Mouse (Mus musculus) R1 (cell line): ENCODE results near the gene Ahcyl2.

ENCODE experiments used
- DNase-seq: peaks from one replicate; pipeline ENCODE4 v3.0.0-alpha.2; 2018; ENCODE audit warnings: low read depth, low spot score

Ahcyl2 gene

DNA sequence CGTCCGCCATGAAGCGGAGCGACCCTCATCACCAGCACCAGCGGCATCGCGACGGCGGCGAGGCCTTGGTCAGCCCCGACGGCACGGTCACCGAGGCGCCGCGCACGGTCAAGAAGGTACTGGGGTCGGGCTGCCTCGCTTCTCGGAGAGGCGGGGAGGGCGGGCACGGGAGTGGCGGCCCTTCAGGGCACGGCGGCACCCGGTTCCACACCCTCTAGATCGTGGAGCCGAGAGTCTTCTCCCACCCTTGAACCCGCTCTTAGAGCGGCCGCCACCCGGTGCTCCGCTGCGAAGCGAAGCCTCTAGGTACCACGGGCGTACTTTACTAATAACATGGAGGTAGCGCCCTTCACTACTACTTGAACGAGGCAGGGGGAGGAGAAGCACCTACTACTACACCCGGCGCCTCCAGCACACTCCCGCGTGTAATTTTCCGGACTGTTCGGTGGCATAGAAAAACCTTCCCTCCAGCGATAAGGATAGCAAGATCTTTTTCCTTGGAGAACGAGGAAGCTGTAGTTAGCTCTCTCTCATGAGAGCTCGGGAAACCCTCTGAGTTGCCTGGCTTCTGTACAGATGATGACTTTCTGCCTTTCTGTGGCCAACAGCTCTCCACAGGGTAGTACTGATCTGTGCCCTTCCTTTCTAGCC, 1.1 kb downstream of the Ahcyl2 start:
- peak; percentile 59 for DNase-seq

DNA sequence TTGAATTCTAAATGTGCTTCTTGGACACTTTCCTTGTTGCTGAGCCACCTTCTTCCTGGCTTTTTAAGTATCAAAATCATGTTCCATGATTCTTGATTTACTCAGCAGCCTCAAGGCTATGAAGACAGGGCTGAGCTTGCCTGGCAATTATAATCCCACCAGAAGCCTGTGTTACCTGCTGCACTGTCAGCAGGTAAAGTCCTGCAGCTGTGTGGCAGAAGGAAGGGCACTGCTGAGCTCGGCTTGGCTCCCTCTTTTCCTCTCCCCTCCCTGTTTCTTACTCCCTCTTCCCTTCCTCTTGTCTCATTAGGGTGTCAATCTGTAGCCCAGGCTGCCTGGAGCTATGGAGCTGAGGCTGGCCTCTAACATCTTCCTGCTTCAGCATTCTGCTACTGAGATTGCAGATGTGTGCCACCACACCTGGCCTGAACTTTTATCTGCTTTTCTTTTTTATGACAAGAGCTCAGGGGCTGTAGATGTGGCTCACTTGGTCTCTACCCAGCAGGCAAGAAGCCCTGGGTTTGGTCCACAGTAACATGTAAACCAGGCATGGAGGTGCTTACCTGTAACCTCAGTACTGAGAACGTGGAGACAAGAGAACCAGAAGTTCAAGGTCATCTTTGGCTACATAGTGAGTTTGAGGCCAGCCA, 3.0 kb downstream of the Ahcyl2 start:
- DNase-seq: no peak

DNA sequence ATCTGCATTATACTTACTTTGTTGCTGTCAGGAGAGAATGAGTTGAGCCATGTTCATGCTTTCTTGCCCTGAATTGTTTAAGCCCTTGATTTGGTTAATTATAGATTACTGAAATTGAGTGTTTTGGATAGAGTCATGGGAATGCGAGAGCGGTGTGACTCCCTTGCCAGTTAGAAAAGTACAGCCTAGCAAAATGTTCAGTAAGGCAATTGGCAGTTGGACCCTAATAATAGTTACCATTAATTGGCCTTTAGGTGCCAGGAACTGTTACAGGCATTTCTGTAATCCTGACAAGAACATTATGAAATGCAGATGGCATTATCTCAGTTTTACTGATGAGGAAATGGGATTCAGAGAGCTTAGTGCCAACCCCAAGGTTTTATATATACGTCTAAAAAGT, 4.4 kb downstream of the Ahcyl2 start:
- no peak for DNase-seq

DNA sequence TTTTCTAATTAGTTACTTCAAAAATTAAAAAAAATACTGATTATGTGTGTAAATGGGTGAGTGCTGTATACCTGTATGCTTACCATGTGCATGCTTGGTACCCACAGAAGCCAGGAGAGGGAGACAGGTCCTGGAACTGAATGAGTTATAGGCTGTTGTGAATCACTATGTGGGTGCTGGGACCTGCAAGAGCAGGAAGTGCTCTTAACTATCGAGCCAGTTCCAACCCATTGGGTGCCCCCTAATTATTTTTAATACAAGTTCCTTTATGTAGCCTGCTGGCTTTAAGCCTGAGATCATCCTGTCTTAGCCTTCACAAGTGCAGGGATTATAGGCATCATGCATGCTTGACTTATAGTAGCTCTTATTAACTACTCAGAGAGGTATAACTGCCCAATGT, 6.3 kb downstream of the Ahcyl2 start:
- no peak for DNase-seq

DNA sequence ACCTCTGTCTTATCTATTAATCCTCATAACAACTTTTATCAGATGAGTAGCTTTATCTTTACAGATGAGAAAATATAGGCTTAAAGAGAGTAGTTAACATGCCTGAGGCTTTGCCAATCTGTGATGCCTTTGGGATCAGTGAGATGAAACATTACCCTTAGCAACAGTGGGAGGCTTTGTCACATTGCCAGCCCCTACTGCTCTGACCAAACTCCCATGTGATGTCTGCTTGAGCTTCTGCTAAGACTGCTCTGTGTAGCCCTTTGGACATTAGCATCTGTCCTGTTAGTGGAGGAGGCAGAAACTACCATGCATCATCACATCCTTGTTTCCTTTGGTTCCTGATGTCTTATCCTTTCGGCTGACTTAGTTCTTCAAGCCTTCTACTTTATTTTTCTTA, 7.8 kb downstream of the Ahcyl2 start:
- DNase-seq: no peak

DNA sequence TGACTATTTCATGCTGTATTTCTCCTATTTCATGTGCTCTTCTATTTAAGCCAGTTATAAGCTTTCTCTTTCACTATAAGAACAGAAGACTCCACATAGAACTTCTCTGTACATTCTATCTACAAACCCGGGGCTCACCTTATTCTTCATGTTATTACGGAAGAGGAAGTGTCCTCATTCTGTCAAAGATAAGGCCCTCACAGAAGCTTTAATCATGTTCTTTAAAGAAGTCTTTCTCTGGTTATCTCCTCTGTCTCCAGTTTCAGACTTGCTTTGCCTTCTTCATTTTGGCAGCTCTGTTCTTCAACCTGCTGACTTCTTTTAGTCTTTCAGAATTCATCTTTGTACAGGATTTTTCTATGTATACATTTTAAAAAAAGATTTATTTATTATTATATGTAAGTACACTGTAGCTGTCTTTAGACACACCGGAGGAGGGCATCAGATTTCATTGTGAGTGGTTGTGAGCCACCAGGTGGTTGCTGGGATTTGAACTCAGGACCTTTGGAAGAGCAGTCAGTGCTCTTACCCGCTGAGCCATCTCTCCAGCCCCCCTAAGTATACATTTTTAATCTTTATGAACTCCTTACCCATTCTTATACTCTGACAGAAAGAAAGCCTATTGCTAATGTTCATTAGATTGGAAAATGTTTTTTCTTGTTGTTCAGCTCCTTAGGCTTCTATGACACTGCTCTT, 8.9 kb downstream of the Ahcyl2 start:
- DNase-seq: no peak

DNA sequence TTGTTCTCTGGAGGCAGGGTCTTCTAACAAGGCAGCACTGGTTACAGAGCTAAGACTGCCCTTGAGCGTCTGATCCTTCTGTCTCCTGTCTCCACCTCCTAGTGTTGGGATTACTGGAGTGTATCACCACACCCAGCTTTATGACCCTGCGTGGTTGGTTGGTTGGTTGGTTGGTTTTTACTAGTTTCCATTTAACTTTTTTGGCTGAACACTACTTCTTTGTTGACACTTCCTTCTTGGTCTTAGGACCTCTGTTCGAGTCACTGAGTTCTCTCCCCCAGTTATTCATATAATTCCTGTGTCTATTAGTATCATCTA, 9.4 kb downstream of the Ahcyl2 start:
- peak; percentile 21 for DNase-seq

DNA sequence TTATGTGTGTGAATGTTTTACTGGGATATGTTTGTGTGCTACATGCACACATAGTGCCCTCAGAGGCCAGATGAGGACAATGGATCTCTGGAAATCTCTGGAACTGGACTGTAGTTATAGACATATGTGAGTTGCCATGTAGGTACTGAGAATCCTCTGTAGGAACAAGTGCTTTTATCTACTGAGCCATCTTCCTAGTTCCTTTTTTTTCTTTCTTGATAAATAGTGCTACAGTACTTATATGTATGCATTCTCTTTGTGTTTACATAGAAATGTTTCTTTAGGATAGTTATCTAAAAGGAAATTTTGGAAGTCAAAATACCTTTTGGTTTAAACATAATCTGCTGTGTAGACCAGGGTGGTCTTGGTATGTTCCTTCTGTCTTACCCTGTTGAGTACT, 12.3 kb downstream of the Ahcyl2 start:
- DNase-seq: no peak

DNA sequence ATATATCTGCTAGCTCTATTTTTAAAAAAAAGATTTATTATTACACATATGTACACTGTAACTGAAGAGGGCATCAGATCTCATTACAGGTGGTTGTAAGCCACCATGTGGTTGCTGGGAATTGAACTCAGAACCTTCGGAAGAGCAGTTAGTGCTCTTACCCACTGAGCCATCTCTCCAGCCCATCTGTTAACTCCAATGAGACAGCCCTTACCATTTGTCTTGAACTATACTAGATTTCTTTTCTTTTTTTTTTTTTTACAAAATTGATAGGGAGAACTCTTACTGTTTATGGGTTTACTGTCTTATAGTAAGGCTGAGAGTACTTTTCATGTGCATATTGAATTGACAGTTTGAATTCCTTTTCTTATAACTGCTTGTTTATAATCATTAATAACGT, 12.8 kb downstream of the Ahcyl2 start:
- no peak for DNase-seq

DNA sequence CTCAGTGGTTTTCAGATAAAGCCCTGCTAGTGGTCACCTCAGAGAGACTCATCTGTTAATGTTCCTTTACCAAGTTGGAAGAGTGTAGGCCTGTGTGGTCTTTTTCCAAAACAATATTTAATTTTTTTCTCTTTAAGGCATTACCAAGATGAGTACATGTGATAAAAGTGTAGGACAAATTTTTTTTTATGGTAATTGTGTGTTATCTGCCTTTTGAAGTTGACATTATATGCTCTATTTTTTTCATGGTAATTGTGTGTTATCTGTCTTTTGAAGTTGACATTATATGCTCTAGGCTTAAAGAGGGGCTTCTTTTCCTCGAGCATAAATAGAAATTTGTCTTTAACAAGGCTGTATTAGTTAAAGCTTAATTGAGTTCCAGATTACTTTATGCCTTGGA, 14.4 kb downstream of the Ahcyl2 start:
- DNase-seq: no peak

DNA sequence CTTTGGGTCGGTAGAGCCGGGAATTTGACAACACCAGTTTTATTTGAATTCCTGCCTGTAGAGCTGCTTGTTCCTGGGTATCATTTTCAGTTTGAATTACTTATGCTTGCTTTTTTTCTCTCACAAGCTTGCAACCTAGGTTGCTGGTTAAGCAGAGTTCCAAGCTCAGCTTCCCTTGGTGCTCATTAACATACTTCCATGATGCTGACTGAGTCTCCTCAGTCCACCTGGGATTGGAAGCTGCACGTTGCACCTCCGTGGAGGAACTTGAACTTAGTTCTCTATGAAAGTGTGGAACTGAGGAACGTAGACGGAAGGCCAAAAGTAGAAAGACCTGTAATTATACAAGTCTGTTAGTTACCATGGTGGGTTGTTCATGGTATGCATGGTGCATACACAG, 16.1 kb downstream of the Ahcyl2 start:
- DNase-seq: no peak

DNA sequence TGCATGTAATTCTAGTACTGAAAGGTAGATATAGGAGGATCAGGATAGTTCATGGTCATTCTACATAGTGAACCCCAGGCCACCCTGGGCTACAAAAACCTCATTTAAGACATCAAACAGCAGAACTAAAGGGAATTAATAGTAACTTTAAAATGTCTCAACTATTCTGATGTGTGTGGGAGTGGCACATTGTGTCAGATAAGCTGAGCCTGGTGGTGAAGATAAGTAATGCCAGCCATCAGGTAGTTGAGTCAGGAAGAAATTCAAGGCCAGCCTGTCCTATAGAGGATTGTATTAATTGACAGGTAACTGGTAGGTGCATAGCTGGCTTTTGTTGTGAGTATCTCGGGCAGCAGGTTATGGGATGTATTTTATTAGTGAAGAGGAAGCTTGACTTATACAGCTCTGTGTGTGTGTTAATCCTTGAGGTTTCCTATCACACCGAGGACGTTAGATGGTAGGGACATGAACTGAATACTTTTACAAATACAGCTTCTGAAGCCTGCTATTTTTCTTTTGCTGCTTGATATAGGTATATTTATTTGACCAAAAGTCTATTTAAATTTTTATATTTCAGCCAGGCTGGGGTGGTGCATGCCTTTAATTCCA, 16.7 kb downstream of the Ahcyl2 start:
- DNase-seq: peak; percentile 19

DNA sequence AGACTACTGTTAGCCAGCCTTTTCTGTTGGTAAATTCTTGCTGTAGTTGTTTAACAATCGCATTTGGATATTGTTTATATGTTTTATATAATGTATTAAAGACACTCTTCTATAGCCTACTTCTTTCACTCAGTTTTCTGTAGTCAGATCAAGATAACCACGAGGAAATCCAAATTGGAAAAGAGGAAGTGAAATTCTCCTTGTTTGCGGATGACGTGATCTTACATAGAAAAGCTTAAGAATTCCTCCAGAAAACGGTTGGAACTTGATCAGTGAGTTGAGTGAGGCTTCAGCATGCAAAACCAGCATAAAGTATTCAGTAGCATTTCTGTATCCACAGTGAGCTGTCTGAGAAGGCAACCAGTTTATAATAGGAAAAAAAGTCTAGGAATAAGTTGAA, 17.9 kb downstream of the Ahcyl2 start:
- DNase-seq: no peak

DNA sequence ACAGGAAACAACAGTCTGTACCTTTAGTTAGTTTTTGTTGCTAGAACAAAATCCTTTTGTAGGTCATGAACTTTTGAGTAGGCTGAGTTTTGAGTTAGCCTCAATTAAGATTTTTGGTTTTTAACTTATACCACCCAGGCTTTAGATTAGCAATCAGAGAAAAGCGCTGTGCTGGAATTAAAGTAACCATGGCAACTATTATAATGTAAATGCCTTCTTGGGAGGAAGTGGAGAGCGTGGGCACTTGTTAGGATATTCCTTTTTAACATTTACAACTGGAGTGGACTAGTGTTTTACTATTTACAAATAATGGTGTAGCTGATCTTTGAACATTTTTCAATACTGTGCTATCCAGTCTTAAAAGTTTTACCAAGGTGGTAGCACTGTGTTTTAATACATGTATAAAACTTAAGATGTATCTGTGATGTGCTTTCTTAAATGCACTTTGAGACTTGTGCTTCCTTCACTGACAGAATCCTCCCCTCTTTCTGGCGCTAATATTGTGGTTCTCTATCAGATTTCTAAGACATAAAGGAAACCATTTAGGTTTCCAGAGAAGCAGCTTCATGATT, 21.1 kb downstream of the Ahcyl2 start:
- peak; percentile 66 for DNase-seq

DNA sequence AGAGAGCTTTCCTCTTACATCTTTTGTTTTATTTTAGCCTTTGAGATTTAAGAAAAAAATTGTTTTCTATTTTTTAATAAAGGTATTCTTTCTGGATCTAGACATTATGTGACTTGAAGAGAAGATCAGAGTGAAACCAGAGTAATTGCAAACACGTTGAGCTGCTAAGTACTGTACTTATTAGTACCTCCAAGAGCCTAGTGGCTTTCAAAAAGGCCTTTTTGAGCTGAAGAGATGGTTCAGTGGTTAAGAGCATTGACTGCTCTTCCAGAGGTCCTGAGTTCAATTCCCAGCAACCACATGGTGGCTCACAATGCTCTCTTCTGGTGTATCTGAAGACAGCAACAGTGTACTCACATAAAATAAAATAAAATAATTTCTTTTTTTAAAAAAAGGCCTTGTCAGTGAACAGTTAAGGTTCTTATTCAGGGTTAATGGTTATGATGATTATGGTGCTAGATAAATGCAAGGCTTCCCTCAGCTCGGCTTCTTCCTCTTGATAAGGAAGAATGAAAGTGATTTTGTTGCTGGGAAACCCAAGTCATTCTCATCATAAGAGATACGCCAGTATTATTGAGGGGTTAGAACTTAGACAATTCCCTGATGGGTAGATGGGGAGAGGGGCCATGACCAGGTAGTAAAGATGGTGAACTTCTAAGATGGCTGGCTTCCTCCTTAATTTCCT, 22.3 kb downstream of the Ahcyl2 start:
- no peak for DNase-seq

DNA sequence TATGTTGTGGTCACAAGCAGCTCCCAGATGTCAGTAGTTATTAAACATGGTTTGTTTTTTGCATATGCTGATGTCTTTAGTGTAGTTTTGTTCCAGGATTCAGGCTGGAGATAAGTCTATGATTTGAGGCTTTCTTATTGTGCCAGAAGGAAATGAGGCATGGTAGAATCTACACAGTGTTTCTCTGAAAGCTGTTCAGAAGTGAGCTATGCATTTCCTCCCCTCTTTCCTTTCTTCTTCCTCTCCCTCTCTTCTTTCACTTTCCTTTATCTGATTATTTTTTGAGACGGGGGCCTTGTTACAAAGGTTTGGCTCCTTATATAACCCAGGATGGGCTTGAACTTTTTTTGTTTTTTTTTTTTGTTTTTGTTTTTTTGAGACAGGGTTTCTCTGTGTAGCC, 25.7 kb downstream of the Ahcyl2 start:
- DNase-seq: no peak

DNA sequence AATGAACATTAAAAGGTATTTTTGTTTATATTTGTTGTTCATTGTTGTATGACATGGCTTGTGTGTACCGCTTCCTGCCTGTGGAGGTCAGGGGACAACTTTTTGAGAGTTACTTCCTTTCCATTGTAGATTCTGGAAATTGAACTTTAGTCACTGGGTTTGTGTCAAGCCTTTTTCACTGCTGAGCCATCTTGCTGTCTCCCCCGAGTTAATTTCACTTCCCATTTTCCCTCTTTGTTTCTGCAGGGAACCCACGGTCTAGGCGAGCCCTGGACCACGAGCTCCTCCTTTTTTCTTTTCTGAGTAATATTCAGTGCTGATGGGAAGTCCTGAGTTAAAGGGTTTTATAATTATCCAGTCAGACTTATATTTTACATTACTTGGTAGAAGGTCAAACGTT, 26.8 kb downstream of the Ahcyl2 start:
- DNase-seq: no peak

DNA sequence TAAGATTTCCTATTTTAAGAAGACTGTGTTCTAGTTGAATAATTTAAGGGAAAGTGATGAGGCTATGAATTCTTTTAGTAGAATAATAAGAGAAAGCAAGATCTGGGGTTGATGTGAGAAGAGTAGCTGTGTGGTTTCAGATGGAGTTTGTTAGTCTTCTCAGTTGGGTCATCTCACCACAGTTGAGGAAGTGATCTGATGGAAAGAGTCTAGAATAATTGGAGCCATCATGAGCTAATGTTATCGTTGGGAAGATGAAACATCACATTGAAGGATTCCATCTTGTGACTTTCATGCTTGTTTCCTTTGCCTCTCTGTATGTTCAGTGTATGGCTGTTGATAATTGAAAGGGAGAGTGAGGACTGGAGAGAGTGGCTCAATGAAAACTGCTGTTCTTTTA, 35.2 kb downstream of the Ahcyl2 start:
- DNase-seq: no peak

DNA sequence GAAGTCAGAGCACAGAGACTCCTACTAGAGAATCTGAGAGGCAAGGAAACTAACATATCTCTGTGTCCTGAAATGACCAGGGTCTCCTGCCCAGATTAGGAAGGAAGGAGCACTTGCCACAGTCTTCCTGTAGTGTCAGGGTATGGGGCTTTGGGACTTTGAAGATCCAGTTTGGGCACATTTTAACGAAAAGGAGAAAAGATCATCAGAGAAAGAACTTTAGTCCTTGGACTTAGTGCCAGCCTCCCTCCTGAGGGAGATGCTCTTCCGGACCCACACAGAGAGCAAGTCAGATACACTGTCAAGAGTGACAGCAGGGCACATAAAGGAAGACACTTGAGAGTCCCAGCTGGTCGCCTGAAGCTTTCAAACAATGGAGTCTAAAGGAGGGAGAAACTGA, 36.2 kb downstream of the Ahcyl2 start:
- DNase-seq: no peak

DNA sequence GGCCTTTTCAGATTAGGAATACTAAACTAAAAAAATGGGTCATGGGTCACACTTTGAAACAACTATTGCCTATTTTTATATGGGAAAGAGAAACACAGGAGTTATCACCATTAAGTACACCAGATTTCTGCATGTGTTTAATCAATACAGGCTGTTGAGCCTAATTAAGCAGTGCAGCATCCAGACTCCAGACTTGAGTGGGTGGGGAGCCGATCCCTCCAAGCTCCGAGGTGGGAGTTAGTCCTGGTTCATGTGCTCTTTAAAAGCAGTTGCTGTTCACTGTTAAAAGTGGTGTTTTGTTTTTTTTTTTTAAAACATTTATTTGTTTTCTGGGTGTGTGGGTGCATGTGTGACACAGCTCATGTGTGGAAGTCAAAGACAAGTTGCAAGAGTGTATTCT, 37.6 kb downstream of the Ahcyl2 start:
- no peak for DNase-seq

DNA sequence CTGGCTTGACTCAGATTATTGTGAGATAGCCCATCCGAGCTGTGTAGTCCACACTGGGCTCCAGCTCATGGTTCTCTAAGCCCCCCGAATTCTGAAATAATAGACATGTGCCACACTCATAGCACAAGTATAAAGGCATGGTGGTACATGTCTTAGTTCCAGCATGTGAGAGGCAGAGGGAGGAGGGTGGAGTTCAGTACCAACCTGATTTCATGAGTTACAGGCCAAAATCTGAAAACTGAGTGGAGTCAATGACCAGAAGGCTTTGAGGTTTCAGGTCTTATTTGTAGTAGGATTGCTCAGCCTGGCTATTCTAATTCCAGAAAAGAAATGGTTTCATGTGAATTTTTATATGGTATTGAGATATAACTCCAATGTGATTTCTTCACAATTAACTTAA, 44.3 kb downstream of the Ahcyl2 start:
- no peak for DNase-seq

DNA sequence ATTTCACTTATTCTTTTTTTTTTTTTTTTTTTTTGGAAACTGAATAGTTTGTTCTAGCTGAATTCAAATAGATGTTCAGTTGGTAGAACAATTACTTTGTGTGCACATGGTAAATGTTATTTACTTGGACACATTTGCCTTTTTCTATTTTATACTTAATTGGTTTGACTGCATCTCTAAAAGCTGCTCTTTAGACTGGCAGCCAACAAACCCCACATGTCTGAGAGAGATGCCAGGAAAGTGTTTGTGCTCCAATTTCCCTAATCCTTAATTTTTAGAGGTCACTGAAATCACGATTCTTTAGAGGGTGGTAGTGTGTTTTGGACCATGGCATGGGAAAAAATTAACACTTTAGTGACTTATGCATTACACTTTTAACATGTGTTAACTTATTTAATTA, 44.8 kb downstream of the Ahcyl2 start:
- DNase-seq: no peak
